Mouse (Mus musculus) small intestine, adult 2 months (tissue): ENCODE data around the gene Tnfsf14.

ENCODE experiments used
- CTCF ChIP-seq: fragments of 200-500 bp; IDR thresholded peaks from 2 replicates; pipeline ENCODE4 v1.5.1; 2012; ENCODE audit warnings: low read depth, mild to moderate bottlenecking, control low read depth, inconsistent platforms, low read length, moderate library complexity, mixed read lengths; ENCODE audit not compliant: insufficient replicate concordance, insufficient read length; ENCODE audit errors: extremely low read depth
- POLR2A ChIP-seq: fragments of 200-500 bp; IDR thresholded peaks from 2 replicates; pipeline ENCODE4 v1.6.1; 2012; ENCODE audit warnings: low read depth, mild to moderate bottlenecking, control low read depth, inconsistent platforms, low read length, moderate library complexity

DNA sequence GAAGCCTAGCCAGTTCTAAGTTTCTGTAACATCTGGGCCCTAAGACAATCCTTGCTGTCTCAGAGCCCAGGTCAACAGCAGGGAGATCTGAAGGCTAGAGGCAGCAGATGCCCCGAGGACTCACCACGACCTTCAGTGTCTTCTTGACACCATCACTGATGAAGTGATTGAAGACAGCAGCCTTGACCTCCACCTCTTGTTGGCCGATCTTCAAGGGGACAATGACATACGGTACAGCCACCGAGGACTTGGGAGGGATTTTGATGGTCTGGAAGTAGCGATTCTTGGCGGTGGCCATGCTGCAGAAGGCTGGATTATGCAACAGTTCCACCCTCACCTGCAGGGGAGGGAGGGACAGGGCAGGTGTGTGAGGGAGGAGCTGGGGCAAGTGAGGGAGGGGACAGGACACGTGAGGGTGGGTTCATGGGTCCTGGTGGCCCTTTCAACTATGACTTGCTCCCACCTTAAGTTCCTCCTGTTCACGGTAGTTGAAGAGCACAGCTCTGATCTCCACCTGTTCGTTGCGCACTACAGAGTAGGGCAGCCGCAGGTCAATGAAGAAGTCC, 24.4 kb upstream of the Tnfsf14 start:
- TF ChIP-seq CTCF, result no peak
- TF ChIP-seq POLR2A, result no peak
